Mouse (Mus musculus): ENCODE results near the gene Adra1b. TPM values are rescaled to one million over a fixed set of nuclear protein-coding genes. Genes with fewer than 3 reads are reported as not detected.

The Adra1b gene
- polyA plus RNA-seq, 1 experiment from 2014 or later = 0.81 TPM

- no peak overlapping the region for H3K4me3 ChIP-seq
- no peaks in the 10 kb centered on the region for H3K4me1 ChIP-seq (replicated peaks)
- H3K9me3 ChIP-seq = no peaks in the 10 kb centered on the region
- H3K27me3 ChIP-seq (ENCODE audit: insufficient read depth, poor library complexity, severe bottlenecking) = no peaks in the 10 kb centered on the region
- H3K36me3 ChIP-seq = peaks cover 62% of the 10 kb centered on the region
- no peak overlapping the region for H3K27ac ChIP-seq
- DNase-seq (ENCODE audit: low spot score) = no peak
- WGBS = 93% methylated on average over 7 of the region's 7 CpGs
Measured at GRCm38 (mm10) chr11:43728737-43729301, 172.2 kb downstream of the Adra1b start.

- no peak overlapping the region for H3K4me3 ChIP-seq
- H3K27ac ChIP-seq = no peak overlapping the region
- no peaks in the 10 kb centered on the region for H3K27me3 ChIP-seq (ENCODE audit: insufficient read depth, poor library complexity, severe bottlenecking)
- WGBS = 85% methylated on average over 7 of the region's 7 CpGs
- no peaks in the 10 kb centered on the region for H3K4me1 ChIP-seq (replicated peaks)
- peaks cover 61% of the 10 kb centered on the region for H3K36me3 ChIP-seq
- no peaks in the 10 kb centered on the region for H3K9me3 ChIP-seq
- DNase-seq (ENCODE audit: low spot score) = no peak
Measured at GRCm38 (mm10) chr11:43727796-43728195, 173.2 kb downstream of the Adra1b start.

Other genes with a start within 250 kb of the Adra1b start
- gene Pwwp2a, start 219.2 kb downstream of the Adra1b start, polyA plus RNA-seq (2016; fragmentation: Nextera tagmentation; extraction: Ambion mirVana) = 27.3 and 34.1 TPM in 2 replicates
- 78.4 and 85.3 TPM in 2 replicates for gene Ttc1, start 153.2 kb downstream of the Adra1b start, polyA plus RNA-seq (2016; fragmentation: Nextera tagmentation; extraction: Ambion mirVana)

Measured in hindbrain, embryonic 10.5 days (tissue).